Mouse (Mus musculus) midbrain, embryonic 15.5 days (tissue): Measurements from ENCODE around the gene Rpa3. TPM values are rescaled to one million over a fixed set of nuclear protein-coding genes. Genes with fewer than 3 reads are reported as not detected.

Experiments
- ATAC-seq: fragments of 200-750 bp; cut with Nextera tagmentation; replicated peaks from 2 replicates; pipeline ENCODE4 v1.8.0; 2017; ENCODE audit warnings: moderate TSS enrichment
- H3K27ac ChIP-seq: fragments of 300-500 bp; sonication (generic); 2 replicates; pipeline ENCODE4 v1.5.1; 2015; ENCODE audit warnings: mild to moderate bottlenecking, inconsistent platforms
- H3K27me3 ChIP-seq: fragments of 300-500 bp; sonication (generic); replicated peaks from 2 replicates; pipeline ENCODE4 v1.6.1; 2015; ENCODE audit warnings: inconsistent platforms
- H3K36me3 ChIP-seq: fragments of 300-500 bp; sonication (generic); replicated peaks from 2 replicates; pipeline ENCODE4 v1.6.1; 2015; ENCODE audit warnings: inconsistent platforms
- H3K4me1 ChIP-seq: fragments of 300-500 bp; sonication (generic); 2 replicates; pipeline ENCODE4 v1.6.1; 2015; ENCODE audit warnings: inconsistent platforms
- H3K4me2 ChIP-seq: fragments of 300-500 bp; sonication (generic); 2 replicates; pipeline ENCODE4 v1.6.1; 2015; ENCODE audit warnings: inconsistent platforms, mild to moderate bottlenecking, moderate library complexity
- H3K4me3 ChIP-seq: fragments of 300-500 bp; sonication (generic); 2 replicates; pipeline ENCODE4 v1.5.1; 2015; ENCODE audit warnings: mild to moderate bottlenecking, inconsistent platforms
- H3K9ac ChIP-seq: fragments of 300-500 bp; sonication (generic); 2 replicates; pipeline ENCODE4 v1.6.1; 2015; ENCODE audit warnings: mild to moderate bottlenecking, inconsistent platforms
- H3K9me3 ChIP-seq: fragments of 300-500 bp; sonication (generic); 2 replicates; pipeline ENCODE4 v1.6.1; 2016; ENCODE audit warnings: inconsistent platforms
- WGBS: fragments of 180-500 bp; shearing (Covaris S2); methylation state at CpG from one replicate; pipeline ENCODE4 v1.1.7; 2015; ENCODE audit warnings: mixed read lengths; 5-methylcytosine and 5-hydroxymethylcytosine counted together
- polyA plus RNA-seq: library from polyadenylated mRNA; unstranded; fragments of >200 nt; fragmentation: Nextera tagmentation; extraction: Ambion mirVana; gene quantifications from 2 replicates; pipeline ENCODE4 v1.2.1, GENCODE M21; 2015

Gene Rpa3
- polyA plus RNA-seq, 1 experiment from 2014 or later: 47.9 TPM

GRCm38 (mm10) chr6:8275098-8275497 is 16.1 kb upstream of the Rpa3 start:
- peak; percentile 66; the same call in 1 of the 2 replicates for ATAC-seq
- Histone ChIP-seq H3K4me3 (no peak overlapping the region), H3K36me3 (peaks cover 4% of the 10 kb centered on the region; the same call in 1 of the 2 replicates), H3K9me3 (no peaks in the 10 kb centered on the region), H3K4me2 (no peak overlapping the region), H3K4me1 (no peaks in the 10 kb centered on the region), H3K27ac (no peak overlapping the region), H3K9ac (no peak overlapping the region), H3K27me3 (no peaks in the 10 kb centered on the region)
- 7% methylated on average over 1 of the region's 1 CpGs for WGBS

- Histone ChIP-seq H3K4me2 (no peak overlapping the region), H3K36me3 (peaks cover 4% of the 10 kb centered on the region; the same call in 1 of the 2 replicates), H3K27me3 (no peaks in the 10 kb centered on the region), H3K4me3 (no peak overlapping the region), H3K9me3 (no peaks in the 10 kb centered on the region), H3K27ac (no peak overlapping the region), H3K9ac (no peak overlapping the region), H3K4me1 (no peaks in the 10 kb centered on the region)
- ATAC-seq: 0 out of 2 replicates have a peak, but pooled peaks have one; percentile 48
- 36% methylated on average over 6 of the region's 6 CpGs for WGBS
Observed at GRCm38 (mm10) chr6:8274387-8275054, 15.5 kb upstream of the Rpa3 start.

- Histone ChIP-seq H3K9me3 (no peaks in the 10 kb centered on the region), H3K9ac (no peak overlapping the region), H3K27me3 (no peaks in the 10 kb centered on the region), H3K27ac (no peak overlapping the region), H3K36me3 (peaks cover 4% of the 10 kb centered on the region; the same call in 1 of the 2 replicates), H3K4me1 (no peaks in the 10 kb centered on the region), H3K4me2 (no peak overlapping the region), H3K4me3 (no peak overlapping the region)
- ATAC-seq: no peak
- WGBS: 89% methylated on average over 3 of the region's 3 CpGs
Observed at GRCm38 (mm10) chr6:8271047-8271446, 12.1 kb upstream of the Rpa3 start.

- Histone ChIP-seq H3K27ac (peak overlapping the region; percentile 89), H3K4me1 (peaks cover 26% of the 10 kb centered on the region), H3K36me3 (no peaks in the 10 kb centered on the region; the same call in 1 of the 2 replicates), H3K4me2 (peak overlapping the region; percentile 85), H3K27me3 (no peaks in the 10 kb centered on the region), H3K9me3 (no peaks in the 10 kb centered on the region), H3K4me3 (peak overlapping the region; percentile 80), H3K9ac (peak overlapping the region; percentile 71)
- WGBS: under 1% methylated on average over 8 of the region's 8 CpGs
- no peak for ATAC-seq
Observed at GRCm38 (mm10) chr6:8259667-8260044, 683 bp upstream of the Rpa3 start.

DNA sequence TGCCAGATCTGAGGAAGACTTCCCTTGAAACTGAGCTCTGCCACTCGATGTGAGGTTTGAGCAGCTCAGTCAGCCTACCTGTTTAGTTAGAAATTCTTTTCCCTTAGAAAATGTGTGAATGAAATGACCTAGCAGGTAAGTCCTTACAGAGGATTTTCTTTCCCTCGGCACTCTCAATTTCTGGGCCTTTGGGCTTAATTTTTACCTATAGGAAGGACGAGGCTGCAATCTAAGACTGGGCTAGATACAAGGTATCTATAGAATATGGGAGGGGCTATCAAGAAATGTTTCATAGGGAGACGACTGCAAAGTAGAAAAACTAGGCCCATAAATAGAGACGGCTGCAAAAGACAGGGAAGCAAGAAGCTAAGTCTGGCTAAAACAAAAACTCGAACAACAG is 657 bp downstream of the Rpa3 start:
- H3K27ac ChIP-seq: peak overlapping the region; percentile 83
- ATAC-seq: no peak

DNA sequence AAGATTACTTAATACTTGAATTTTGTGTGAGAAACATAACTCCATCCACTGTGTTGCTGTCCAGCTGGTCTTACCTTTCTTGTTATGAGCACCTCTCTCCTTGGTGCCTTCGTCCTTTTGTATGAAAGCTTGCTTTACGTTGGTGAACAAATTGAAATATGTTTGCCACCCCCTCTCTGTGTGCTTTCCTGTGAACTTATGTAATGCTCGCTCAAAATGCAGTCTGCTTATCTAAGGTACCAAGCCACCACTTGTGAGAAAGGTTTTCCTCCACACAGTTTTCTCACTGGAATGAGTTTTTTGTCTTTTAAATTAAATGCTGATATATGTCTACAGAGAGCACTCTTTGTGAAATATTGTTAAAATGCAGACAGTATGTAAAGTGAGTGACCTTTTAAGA is 30.4 kb downstream of the Rpa3 start:
- Histone ChIP-seq H3K4me1 (no peaks in the 10 kb centered on the region), H3K27ac (no peak overlapping the region), H3K4me3 (no peak overlapping the region), H3K27me3 (no peaks in the 10 kb centered on the region), H3K4me2 (no peak overlapping the region), H3K9ac (no peak overlapping the region), H3K9me3 (no peaks in the 10 kb centered on the region), H3K36me3 (0 out of 2 replicates have a peak, but pooled peaks cover 2% of the 10 kb centered on the region)
- ATAC-seq: no peak
- 89% methylated on average over 3 of the region's 3 CpGs for WGBS

More for the DNA sequence above, 657 bp downstream of the Rpa3 start:
- peak overlapping the region; percentile 69 for H3K4me2 ChIP-seq
- peak overlapping the region; percentile 72 for H3K9ac ChIP-seq
- 8% methylated on average over 6 of the region's 6 CpGs for WGBS
- no peaks in the 10 kb centered on the region for H3K9me3 ChIP-seq
- H3K4me3 ChIP-seq: peak overlapping the region; percentile 80
- no peaks in the 10 kb centered on the region for H3K27me3 ChIP-seq
- peaks cover 26% of the 10 kb centered on the region for H3K4me1 ChIP-seq
- no peaks in the 10 kb centered on the region; the same call in 1 of the 2 replicates for H3K36me3 ChIP-seq

GRCm38 (mm10) chr6:8227035-8227434 is 31.9 kb downstream of the Rpa3 start:
- WGBS: 90% methylated on average over 3 of the region's 3 CpGs
- peaks cover 2% of the 10 kb centered on the region; the same call in 1 of the 2 replicates for H3K36me3 ChIP-seq
- no peaks in the 10 kb centered on the region for H3K27me3 ChIP-seq
- H3K27ac ChIP-seq: no peak overlapping the region
- no peak overlapping the region for H3K4me2 ChIP-seq
- no peak for ATAC-seq
- no peak overlapping the region for H3K9ac ChIP-seq
- H3K4me1 ChIP-seq: no peaks in the 10 kb centered on the region
- no peaks in the 10 kb centered on the region for H3K9me3 ChIP-seq
- no peak overlapping the region for H3K4me3 ChIP-seq

GRCm38 (mm10) chr6:8210661-8211060 is 48.3 kb downstream of the Rpa3 start:
- no peaks in the 10 kb centered on the region; the same call in 1 of the 2 replicates for H3K36me3 ChIP-seq
- H3K4me2 ChIP-seq: peak overlapping the region; percentile 56

DNA sequence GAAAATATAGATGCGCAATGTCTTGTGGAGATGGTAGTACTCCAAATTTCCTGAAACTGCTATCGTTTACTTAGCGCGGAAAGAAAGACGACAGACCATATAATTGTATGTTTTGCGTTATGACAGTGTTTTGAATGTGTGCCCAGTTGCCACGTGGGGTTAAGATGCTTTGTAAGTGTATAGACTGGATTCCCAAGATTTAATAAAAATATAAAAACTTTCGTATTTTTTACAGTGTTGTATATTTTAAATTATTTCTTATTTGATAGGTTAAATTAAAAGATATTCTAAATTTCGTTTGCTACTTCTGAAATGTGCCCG is 49.1 kb downstream of the Rpa3 start:
- Histone ChIP-seq H3K4me3 (peak overlapping the region; percentile 97), H3K4me2 (peak overlapping the region; percentile 56), H3K36me3 (no peaks in the 10 kb centered on the region; the same call in 1 of the 2 replicates), H3K4me1 (peaks cover 12% of the 10 kb centered on the region), H3K27ac (peak overlapping the region; percentile 95), H3K27me3 (no peaks in the 10 kb centered on the region), H3K9ac (peak overlapping the region; percentile 92), H3K9me3 (no peaks in the 10 kb centered on the region)
- peak; percentile 28 for ATAC-seq
- 11% methylated on average over 10 of the region's 10 CpGs for WGBS

More at GRCm38 (mm10) chr6:8210661-8211060, 48.3 kb downstream of the Rpa3 start:
- H3K9ac ChIP-seq: no peak overlapping the region
- no peaks in the 10 kb centered on the region for H3K9me3 ChIP-seq
- no peak overlapping the region for H3K27ac ChIP-seq
- peaks cover 12% of the 10 kb centered on the region for H3K4me1 ChIP-seq
- no peak for ATAC-seq
- no peaks in the 10 kb centered on the region for H3K27me3 ChIP-seq
- peak overlapping the region; percentile 97; the same call in 1 of the 2 replicates for H3K4me3 ChIP-seq
- 93% methylated on average over 3 of the region's 3 CpGs for WGBS

DNA sequence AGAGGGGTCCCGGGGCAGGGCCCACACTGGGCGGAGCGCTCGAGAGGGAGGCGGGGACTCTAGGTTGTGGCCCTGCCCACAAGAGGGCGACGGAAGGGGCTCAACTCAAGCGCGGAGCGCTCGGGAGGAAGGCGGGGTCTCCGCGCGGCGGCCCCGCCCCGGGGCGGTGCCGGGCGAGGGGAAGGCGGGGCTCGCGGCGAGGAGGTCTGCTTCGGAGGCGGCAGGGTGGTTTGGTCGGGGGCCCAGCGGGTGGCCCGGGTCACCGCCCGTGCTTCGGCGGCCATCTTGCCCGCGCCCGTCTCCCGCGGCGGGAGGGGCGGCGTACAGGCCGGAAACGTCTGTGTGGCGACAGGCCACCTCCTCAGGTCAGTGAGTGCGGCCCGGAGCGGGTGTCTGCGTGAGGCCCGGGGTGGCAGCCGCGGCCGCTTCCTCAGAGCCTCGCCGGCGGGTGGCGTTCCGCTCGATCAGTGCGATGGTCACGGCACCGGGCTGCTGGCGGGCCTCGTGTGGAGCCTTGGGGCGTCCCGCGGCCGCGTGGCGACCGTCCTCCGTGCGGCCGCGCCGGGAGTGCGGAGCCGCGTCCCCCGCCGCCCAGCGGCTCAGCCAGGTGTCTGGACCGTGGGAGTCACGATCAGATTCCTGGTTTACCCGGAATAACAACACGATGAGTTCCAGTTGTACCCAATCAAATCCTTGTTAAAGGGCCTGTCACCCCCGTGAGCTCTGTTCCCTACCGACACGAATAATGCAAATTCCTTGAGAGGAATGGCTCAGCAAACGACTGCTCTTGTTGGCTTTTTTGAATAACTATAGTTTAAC is 49.7 kb downstream of the Rpa3 start, which contains the start of gene Mios:
TSS of gene Mios (plus strand) at position 176 of the 819 bp plus-strand sequence.
- Histone ChIP-seq H3K27ac (peak within 1 kb of the TSS; percentile 95), H3K4me3 (peak within 1 kb of the TSS; percentile 97), H3K4me2 (peak within 1 kb of the TSS; percentile 56), H3K9ac (peak within 1 kb of the TSS; percentile 92), H3K27me3 (no peaks in the 10 kb centered on the region), H3K4me1 (peaks cover 12% of the 10 kb centered on the region), H3K36me3 (no peaks in the 10 kb centered on the region), H3K9me3 (no peaks in the 10 kb centered on the region)
- under 1% methylated on average over 90 of the region's 90 CpGs for WGBS
- peak; percentile 98 for ATAC-seq
